Mouse (Mus musculus): ENCODE results near the gene Tox3. TPM values are rescaled to one million over a fixed set of nuclear protein-coding genes. Genes with fewer than 3 reads are reported as not detected.
A peak's percentile ranks its signal among the peaks of the same experiment; 100 is the strongest.

Tox3 gene
- total RNA-seq (2021): under 1 TPM; 0.33 to 0.40 TPM
- long read RNA-seq, experiment 1: 0 reads
- long read RNA-seq, experiment 2, partial matches to known transcripts: 0 of 1 reads
- long read RNA-seq, experiment 2, other reads (novel, unspliced or antisense): 1 of 1 reads

GRCm38 (mm10) chr8:90348178-90348925 lies at the start of gene Tox3:
TSS of gene Tox3 (minus strand) at chr8:90348343.
- intact Hi-C loops (cut with DNase I; ENCODE audit: low total_unique reads): no loop called here
- peak; percentile 35 for DNase-seq

- DNase-seq: no peak
- intact Hi-C loops (cut with DNase I; ENCODE audit: low total_unique reads): no loop called here
Observed at GRCm38 (mm10) chr8:90392643-90393042, 44.5 kb upstream of the Tox3 start.

- intact Hi-C loops (cut with DNase I; ENCODE audit: low total_unique reads): no loop called here
Observed at GRCm38 (mm10) chr8:90391483-90392074, 43.4 kb upstream of the Tox3 start.

GRCm38 (mm10) chr8:90390827-90391226 lies 42.7 kb upstream of the Tox3 start:
- DNase-seq: no peak
- intact Hi-C loops (cut with DNase I; ENCODE audit: low total_unique reads): no loop called here

More at GRCm38 (mm10) chr8:90391483-90392074, 43.4 kb upstream of the Tox3 start:
- no peak for DNase-seq

- intact Hi-C loops (cut with DNase I; ENCODE audit: low total_unique reads): no loop called here
- DNase-seq: no peak
Observed at GRCm38 (mm10) chr8:90379064-90379463, 30.9 kb upstream of the Tox3 start.

GRCm38 (mm10) chr8:90378036-90378435 lies 29.9 kb upstream of the Tox3 start:
- intact Hi-C loops (cut with DNase I; ENCODE audit: low total_unique reads): no loop called here
- no peak for DNase-seq

- DNase-seq: peak; percentile 50
- intact Hi-C loops (cut with DNase I; ENCODE audit: low total_unique reads): no loop called here
Observed at GRCm38 (mm10) chr8:90371611-90372222, 23.6 kb upstream of the Tox3 start.

- intact Hi-C loops (cut with DNase I; ENCODE audit: low total_unique reads): no loop called here
- DNase-seq: no peak
Observed at GRCm38 (mm10) chr8:90369876-90370275, 21.7 kb upstream of the Tox3 start.

- no peak for DNase-seq
- intact Hi-C loops (cut with DNase I; ENCODE audit: low total_unique reads): no loop called here
Observed at GRCm38 (mm10) chr8:90356729-90357128, 8.6 kb upstream of the Tox3 start.

- intact Hi-C loops (cut with DNase I; ENCODE audit: low total_unique reads): no loop called here
- no peak for DNase-seq
Observed at GRCm38 (mm10) chr8:90354782-90355181, 6.6 kb upstream of the Tox3 start.

GRCm38 (mm10) chr8:90353960-90354540 lies 5.9 kb upstream of the Tox3 start:
- DNase-seq: no peak
- intact Hi-C loops (cut with DNase I; ENCODE audit: low total_unique reads): no loop called here

GRCm38 (mm10) chr8:90353499-90353898 lies 5.4 kb upstream of the Tox3 start:
- DNase-seq: no peak
- intact Hi-C loops (cut with DNase I; ENCODE audit: low total_unique reads): no loop called here

GRCm38 (mm10) chr8:90352991-90353390 lies 4.8 kb upstream of the Tox3 start:
- intact Hi-C loops (cut with DNase I; ENCODE audit: low total_unique reads): no loop called here
- no peak for DNase-seq

GRCm38 (mm10) chr8:90349709-90350562 lies 1.8 kb upstream of the Tox3 start:
- intact Hi-C loops (cut with DNase I; ENCODE audit: low total_unique reads): no loop called here
- no peak for DNase-seq

- intact Hi-C loops (cut with DNase I; ENCODE audit: low total_unique reads): no loop called here
- no peak for DNase-seq
Observed at GRCm38 (mm10) chr8:90348926-90349683, 962 bp upstream of the Tox3 start.

- DNase-seq: peak; percentile 12
- intact Hi-C loops (cut with DNase I; ENCODE audit: low total_unique reads): no loop called here
Observed at GRCm38 (mm10) chr8:90347581-90348177, 464 bp downstream of the Tox3 start.

- intact Hi-C loops (cut with DNase I; ENCODE audit: low total_unique reads): no loop called here
- DNase-seq: no peak
Observed at GRCm38 (mm10) chr8:90346880-90347535, 1.1 kb downstream of the Tox3 start.
